Mouse (Mus musculus) intestine, embryonic 16.5 days (tissue): ENCODE measurements at regions not wholly inside any gene's neighbourhood (a gene's known extent, or its start where the extent isn't known, plus 50 kb on each side); places are given as distances from the start of the nearest gene placed in this dataset.
A peak's percentile ranks its signal among the peaks of the same experiment; 100 is the strongest.
"Not testable (repeated sequence)": the region's sequence is repeated elsewhere in the genome, so short reads cannot be mapped to it uniquely, and the experiment has no call there.

ENCODE experiments used
- ATAC-seq: fragments of 200-750 bp; cut with Nextera tagmentation; 2 replicates; pipeline ENCODE4 v1.8.0; 2017; ENCODE audit warnings: moderate TSS enrichment, moderate library complexity
- H3K27ac ChIP-seq: fragments of 300-500 bp; sonication (generic); 2 replicates; pipeline ENCODE4 v1.5.1; 2014; ENCODE audit warnings: mild to moderate bottlenecking, low read length
- H3K27me3 ChIP-seq: fragments of 300-500 bp; sonication (generic); replicated peaks from 2 replicates; pipeline ENCODE4 v1.6.1; 2014; ENCODE audit warnings: low read length, control low read depth, mixed read lengths; ENCODE audit not compliant: control insufficient read depth, insufficient read depth
- H3K36me3 ChIP-seq: fragments of 300-500 bp; sonication (generic); 2 replicates; pipeline ENCODE4 v1.6.1; 2014; ENCODE audit warnings: low read length, control low read depth; ENCODE audit not compliant: control insufficient read depth, insufficient read depth
- H3K4me1 ChIP-seq: fragments of 300-500 bp; sonication (generic); 2 replicates; pipeline ENCODE4 v1.6.1; 2014; ENCODE audit warnings: low read length, control low read depth, mixed read lengths; ENCODE audit not compliant: control insufficient read depth, insufficient read depth
- H3K4me2 ChIP-seq: fragments of 300-500 bp; sonication (generic); 2 replicates; pipeline ENCODE4 v1.6.1; 2014; ENCODE audit warnings: low read depth, low read length, control low read depth
- H3K4me3 ChIP-seq: fragments of 300-500 bp; sonication (generic); 2 replicates; pipeline ENCODE4 v1.5.1; 2014; ENCODE audit warnings: mild to moderate bottlenecking, low read length
- H3K9ac ChIP-seq: fragments of 300-500 bp; sonication (generic); 2 replicates; pipeline ENCODE4 v1.6.1; 2014; ENCODE audit warnings: low read depth, low read length
- H3K9me3 ChIP-seq: fragments of 300-500 bp; sonication (generic); 2 replicates; pipeline ENCODE4 v1.6.1; 2016; ENCODE audit warnings: low read length, control low read depth; ENCODE audit not compliant: control insufficient read depth
- WGBS: fragments of 180-500 bp; shearing (Covaris S2); extraction: QIAGEN DNeasy Blood & Tissue Kit; methylation state at CpG from one replicate; pipeline ENCODE4 v1.1.7; 2014; 5-methylcytosine and 5-hydroxymethylcytosine counted together

DNA sequence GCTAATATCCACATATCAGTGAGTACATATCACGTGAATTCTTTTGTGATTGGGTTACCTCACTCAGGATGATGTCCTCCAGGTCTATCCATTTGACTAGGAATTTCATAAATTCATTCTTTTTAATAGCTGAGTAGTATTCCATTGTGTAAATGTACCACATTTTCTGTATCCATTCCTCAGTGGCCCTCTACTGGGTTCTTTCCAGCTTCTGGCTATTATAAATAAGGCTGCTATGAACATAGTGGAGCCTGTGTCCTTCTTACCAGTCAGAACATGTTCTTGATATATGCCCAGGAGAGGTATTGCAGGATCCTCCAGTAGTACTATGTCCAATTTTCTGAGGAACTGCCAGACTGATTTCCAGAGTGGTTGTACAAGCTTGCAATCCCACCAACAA, 884.0 kb upstream of the Lrrc4c start:
- WGBS: 76% methylated on average over 1 of the region's 1 CpGs
- not testable (repeated sequence) for H3K9me3 ChIP-seq, H3K9ac ChIP-seq, H3K36me3 ChIP-seq, H3K4me2 ChIP-seq, ATAC-seq, H3K4me1 ChIP-seq, H3K27me3 ChIP-seq, H3K4me3 ChIP-seq, H3K27ac ChIP-seq

DNA sequence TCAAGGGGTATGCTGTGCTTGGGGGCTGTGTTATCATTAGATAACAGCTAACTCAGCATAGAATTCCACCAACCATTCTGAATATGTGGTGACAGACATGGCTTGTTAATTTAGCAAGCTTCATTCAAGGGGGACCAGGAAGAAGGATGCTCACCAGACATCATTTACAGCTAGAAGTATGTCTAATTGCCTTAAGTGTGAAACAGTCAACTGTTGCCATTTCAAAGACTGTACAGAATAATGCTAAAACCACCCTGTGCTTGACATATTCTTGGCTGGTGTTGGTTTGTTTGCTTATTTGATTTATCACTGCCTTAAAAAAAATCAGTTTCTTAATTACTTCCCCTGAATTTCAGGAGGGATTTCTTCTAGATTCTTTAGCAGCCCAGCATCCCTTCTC, 877.0 kb upstream of the Lrrc4c start:
- Histone ChIP-seq H3K9ac (no peak overlapping the region), H3K36me3 (no peaks in the 10 kb centered on the region), H3K9me3 (no peaks in the 10 kb centered on the region), H3K4me3 (no peak overlapping the region), H3K27ac (no peak overlapping the region), H3K4me1 (no peaks in the 10 kb centered on the region), H3K27me3 (no peaks in the 10 kb centered on the region), H3K4me2 (no peak overlapping the region)
- no peak for ATAC-seq

DNA sequence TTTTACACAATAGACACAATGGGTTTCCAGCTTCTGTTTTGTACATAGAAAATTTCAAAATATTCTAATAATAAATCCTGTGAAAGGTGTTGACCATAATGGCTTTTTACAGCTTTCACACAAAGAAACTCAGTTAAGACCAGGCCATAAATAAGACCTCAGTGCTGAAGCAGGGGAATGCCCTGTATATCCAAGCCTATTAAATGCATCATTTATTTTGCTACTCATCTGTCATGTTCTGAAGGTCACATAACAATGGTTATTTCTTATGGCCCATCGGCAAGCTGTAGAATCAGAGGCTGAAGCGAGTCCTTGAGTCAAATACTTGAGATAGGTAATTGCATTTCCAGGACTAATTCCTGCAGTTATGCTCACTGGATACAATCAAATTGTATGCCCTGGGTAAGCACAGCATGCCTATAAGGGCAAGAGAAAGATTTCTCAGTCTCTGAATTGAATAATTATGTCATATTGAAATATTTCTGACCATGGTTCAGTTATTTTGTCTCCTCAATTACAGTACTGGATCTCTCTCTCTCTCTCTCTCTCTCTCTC, 874.6 kb upstream of the Lrrc4c start:
- H3K4me1 ChIP-seq: no peaks in the 10 kb centered on the region
- no peak overlapping the region for H3K27ac ChIP-seq
- ATAC-seq: no peak
- H3K9ac ChIP-seq: no peak overlapping the region
- 90% methylated on average over 2 of the region's 2 CpGs for WGBS
- H3K27me3 ChIP-seq: no peaks in the 10 kb centered on the region
- no peaks in the 10 kb centered on the region for H3K36me3 ChIP-seq
- no peak overlapping the region for H3K4me2 ChIP-seq
- no peaks in the 10 kb centered on the region for H3K9me3 ChIP-seq
- H3K4me3 ChIP-seq: no peak overlapping the region

DNA sequence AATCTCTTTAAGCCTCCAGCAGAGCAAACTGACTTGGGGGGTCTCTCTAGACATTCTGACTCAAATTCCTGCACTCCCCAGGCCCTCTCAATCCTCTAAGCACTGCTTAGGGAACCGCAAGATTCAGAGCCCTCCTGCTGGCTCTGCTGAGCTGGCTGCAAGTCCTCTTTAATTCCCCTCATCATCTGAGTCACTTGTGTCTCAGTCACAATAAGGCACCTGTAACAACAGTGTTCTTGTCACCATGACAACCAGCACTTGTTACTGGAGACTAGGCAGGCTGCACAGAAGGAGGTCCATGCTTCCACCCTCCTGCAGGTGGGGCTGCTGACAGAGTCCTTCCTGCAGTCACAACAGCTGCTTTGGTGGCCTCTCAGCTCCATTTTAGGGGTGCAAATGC, 869.1 kb upstream of the Lrrc4c start:
- Histone ChIP-seq H3K27me3 (no peaks in the 10 kb centered on the region), H3K36me3 (no peaks in the 10 kb centered on the region), H3K4me1 (no peaks in the 10 kb centered on the region), H3K9ac (no peak overlapping the region), H3K4me2 (no peak overlapping the region), H3K4me3 (no peak overlapping the region), H3K9me3 (no peaks in the 10 kb centered on the region), H3K27ac (no peak overlapping the region)
- 11% methylated on average over 1 of the region's 1 CpGs for WGBS
- ATAC-seq: no peak

DNA sequence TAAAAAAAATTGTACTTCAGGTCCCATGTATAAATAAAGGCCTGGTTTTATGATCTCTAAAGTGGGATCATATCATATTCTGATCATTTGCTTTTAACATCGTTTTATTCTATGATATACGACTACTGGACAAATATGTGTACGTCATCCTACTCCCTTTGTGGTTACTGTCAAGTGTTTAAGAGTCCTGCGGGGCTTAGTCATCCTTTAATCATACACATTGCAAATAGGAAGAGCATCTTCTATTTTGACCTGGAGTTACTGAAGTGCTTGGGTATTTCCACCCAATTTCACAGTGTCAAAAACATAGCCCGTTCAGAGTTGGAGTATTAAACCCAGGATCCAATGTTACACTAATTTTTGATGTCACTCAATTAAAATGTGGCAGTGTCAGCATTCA, 838.1 kb upstream of the Lrrc4c start:
- Histone ChIP-seq H3K36me3 (no peaks in the 10 kb centered on the region), H3K4me2 (no peak overlapping the region), H3K9me3 (no peaks in the 10 kb centered on the region), H3K9ac (no peak overlapping the region), H3K4me3 (no peak overlapping the region), H3K4me1 (no peaks in the 10 kb centered on the region), H3K27ac (no peak overlapping the region), H3K27me3 (no peaks in the 10 kb centered on the region)
- no peak for ATAC-seq
- WGBS: 83% methylated on average over 5 of the region's 5 CpGs

DNA sequence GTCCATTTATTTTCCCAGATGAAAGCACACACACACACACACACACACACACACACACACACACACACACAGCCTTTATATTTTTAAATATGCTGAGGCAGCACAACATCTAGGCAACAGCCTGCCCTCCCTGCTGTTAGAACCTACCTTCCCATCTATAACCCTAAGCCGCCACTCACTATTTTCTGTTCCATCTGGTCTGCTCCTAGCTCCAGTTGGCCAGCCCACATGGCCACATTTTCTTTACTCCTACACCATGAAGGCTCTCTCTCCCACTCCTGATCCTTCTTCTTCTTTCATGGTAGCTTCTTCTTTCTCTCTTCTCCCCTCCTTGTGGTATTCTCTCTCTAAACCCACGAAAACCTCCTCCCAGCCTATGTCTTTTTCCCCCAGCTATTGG, 834.6 kb upstream of the Lrrc4c start:
- Histone ChIP-seq H3K4me3 (no peak overlapping the region), H3K4me1 (no peaks in the 10 kb centered on the region), H3K27me3 (no peaks in the 10 kb centered on the region), H3K9ac (no peak overlapping the region), H3K4me2 (no peak overlapping the region), H3K36me3 (no peaks in the 10 kb centered on the region), H3K9me3 (no peaks in the 10 kb centered on the region), H3K27ac (no peak overlapping the region)
- WGBS: 86% methylated on average over 2 of the region's 2 CpGs
- ATAC-seq: no peak

DNA sequence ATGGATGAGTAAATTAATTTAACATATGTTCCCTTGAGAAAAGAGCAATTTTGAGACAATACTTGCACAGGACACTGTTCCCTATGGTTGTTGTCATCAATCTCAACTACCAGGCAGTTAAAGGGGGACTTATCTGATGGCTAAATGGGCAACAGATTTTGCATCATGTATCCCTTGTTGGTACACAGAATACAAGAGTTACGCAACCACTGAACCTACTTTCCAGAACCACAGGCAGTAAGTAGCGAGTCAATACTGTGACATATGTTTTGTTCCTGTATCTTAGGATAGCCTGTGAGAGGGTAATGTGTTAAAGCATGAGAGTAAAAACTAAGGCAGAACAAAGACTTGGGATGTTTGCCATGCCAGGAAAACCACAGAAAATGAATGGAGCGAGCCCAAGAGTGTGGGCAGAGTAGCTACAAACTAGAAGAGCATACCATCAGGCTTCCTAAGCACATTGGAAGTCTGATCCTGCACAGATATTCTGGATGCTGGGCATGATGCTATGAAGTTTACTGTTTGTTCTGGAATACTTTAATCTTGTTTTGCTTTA, 830.3 kb upstream of the Lrrc4c start:
- no peak for ATAC-seq
- Histone ChIP-seq H3K27ac (no peak overlapping the region), H3K27me3 (no peaks in the 10 kb centered on the region), H3K9me3 (no peaks in the 10 kb centered on the region), H3K4me1 (no peaks in the 10 kb centered on the region), H3K4me3 (no peak overlapping the region), H3K36me3 (no peaks in the 10 kb centered on the region), H3K9ac (no peak overlapping the region), H3K4me2 (no peak overlapping the region)
- 91% methylated on average over 3 of the region's 3 CpGs for WGBS

DNA sequence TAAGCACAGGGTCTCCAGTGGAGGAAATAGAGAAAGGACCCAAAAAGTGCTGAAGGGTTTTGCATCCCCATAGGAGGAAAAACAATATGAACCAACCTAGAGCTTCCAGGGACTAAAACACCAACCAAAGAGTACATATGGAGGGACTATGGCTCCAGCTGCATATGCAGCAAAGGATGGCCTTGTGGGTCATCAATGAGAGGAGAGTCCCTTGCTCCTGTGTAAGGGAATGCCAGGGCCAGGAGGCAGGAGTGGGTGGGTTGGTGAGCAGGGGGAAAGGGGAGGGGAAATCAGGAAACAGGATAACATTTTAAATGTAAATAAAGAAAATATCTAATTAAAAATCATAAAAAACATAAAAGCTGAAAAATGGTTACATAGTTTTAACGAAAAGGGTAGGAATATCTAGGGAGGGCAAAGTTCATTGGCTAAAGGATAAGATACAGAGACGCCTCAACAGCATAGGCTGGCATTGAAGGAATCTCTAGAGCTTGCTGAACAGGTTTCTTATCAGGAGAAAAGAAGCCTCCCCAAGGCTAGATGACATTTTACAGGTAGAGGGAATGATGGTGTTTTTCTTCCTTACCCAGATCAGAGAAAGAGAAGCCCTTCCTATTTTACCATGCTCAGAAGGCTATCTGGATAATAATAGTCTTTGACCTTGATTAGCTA, 823.8 kb upstream of the Lrrc4c start:
- Histone ChIP-seq H3K36me3 (no peaks in the 10 kb centered on the region), H3K4me2 (no peak overlapping the region), H3K27me3 (no peaks in the 10 kb centered on the region), H3K4me3 (no peak overlapping the region), H3K4me1 (no peaks in the 10 kb centered on the region), H3K27ac (no peak overlapping the region), H3K9ac (no peak overlapping the region), H3K9me3 (no peaks in the 10 kb centered on the region)
- ATAC-seq: peak; percentile 97
- 57% methylated on average over 2 of the region's 2 CpGs for WGBS

DNA sequence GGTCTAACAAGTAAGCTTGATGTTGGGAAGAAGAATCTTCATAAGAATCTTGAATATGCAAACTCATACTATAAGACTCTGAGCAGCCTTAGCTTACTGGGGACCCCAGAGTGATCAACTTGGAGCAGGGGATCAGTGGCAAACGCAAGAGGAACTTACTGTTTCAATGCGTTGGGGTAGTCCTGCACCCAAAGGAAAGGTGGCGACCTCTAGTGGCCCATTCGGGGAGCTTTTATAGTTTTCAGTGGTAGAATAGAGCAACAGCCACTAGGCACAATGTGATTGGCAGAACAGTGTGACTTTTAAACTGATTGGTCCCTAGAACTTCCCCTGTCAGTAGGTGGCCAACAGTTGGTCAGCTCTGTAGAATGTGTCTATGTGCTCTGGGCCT, 823.3 kb upstream of the Lrrc4c start:
- no peak overlapping the region for H3K9ac ChIP-seq
- H3K36me3 ChIP-seq: no peaks in the 10 kb centered on the region
- H3K27me3 ChIP-seq: no peaks in the 10 kb centered on the region
- H3K9me3 ChIP-seq: no peaks in the 10 kb centered on the region
- no peak overlapping the region for H3K4me2 ChIP-seq
- no peak overlapping the region for H3K4me3 ChIP-seq
- 37% methylated on average over 4 of the region's 4 CpGs for WGBS
- H3K27ac ChIP-seq: no peak overlapping the region
- no peaks in the 10 kb centered on the region for H3K4me1 ChIP-seq
- peak; percentile 71 for ATAC-seq

DNA sequence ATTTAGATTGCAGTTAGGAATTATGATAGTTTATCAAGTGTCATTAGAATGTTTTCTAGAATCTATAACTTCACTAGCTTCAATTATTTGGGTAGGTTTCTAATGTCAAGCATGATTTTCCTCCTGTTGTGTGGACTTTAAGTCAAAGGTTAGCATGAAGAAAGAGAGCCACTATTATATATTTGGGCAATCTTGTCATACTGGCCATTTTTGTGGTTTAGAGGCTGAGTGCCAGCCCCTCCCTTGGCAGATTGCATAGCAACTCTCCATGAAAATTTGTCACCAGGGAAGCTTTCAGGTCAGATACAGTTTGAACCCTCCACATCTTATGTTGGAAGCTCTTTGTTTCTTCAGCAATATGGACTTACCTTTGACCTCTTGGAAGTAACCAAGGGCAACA, 806.7 kb upstream of the Lrrc4c start:
- no peaks in the 10 kb centered on the region for H3K9me3 ChIP-seq
- no peaks in the 10 kb centered on the region for H3K36me3 ChIP-seq
- no peak overlapping the region for H3K9ac ChIP-seq
- no peak for ATAC-seq
- no peak overlapping the region for H3K27ac ChIP-seq
- H3K4me3 ChIP-seq: no peak overlapping the region
- H3K27me3 ChIP-seq: no peaks in the 10 kb centered on the region
- no peak overlapping the region for H3K4me2 ChIP-seq
- no peaks in the 10 kb centered on the region for H3K4me1 ChIP-seq
